Mouse (Mus musculus): ENCODE results near the gene Hoxc11. TPM values are rescaled to one million over a fixed set of nuclear protein-coding genes. Genes with fewer than 3 reads are reported as not detected.

Gene Hoxc11
- polyA plus RNA-seq, 1 experiment from 2014 or later = not detected

DNA sequence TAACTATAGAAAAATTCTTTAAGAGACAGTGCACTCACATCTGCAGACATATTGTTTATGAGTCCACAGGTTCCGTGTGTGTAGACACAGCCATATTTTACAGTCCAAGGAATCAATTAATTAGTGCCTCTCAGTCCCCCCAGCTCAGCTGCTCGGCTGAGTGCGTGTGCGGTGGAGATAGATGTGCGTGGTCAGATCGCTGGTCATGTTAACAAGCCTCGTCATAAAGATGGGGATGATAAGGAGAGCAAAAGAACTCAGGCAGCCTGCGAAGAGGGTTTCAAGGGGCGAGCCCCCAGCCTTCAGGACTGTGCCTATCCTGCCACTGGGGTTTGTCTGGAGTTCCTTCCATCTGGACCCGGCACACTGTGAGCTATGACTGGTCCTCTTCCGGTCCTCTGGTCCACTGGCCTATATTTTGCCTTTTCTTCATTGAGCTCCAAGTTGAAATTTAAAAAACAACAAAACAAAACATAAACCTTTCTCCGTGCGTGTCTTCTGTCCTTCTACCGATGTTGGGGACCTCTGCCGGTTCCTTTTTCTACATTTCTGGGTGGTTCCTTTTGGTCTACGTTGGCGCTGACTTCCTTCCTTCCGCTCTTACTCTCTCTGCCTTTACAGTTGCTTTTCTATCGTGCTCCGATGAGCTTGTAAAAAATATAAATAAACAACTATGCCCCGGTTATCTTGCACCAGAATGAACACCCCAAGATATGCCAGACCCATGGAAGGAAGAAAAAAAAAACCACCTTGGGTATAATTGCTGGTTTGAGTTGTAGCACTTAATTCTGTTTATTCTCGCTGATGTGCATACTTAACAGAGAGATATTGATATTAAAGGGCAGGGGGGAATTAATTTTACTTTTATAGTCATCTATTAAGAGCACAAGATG is 8.8 kb upstream of the Hoxc11 start:
- no peaks in the 10 kb centered on the region for H3K9me3 ChIP-seq (replicated peaks)
- peaks cover 10% of the 10 kb centered on the region for H3K4me1 ChIP-seq
- no peaks in the 10 kb centered on the region for H3K36me3 ChIP-seq
- WGBS = 10% methylated on average over 22 of the region's 22 CpGs
- no peak for DNase-seq (ENCODE audit: low spot score)
- no peak overlapping the region for H3K27ac ChIP-seq (replicated peaks)
- H3K27me3 ChIP-seq (ENCODE audit: low read depth, poor library complexity, severe bottlenecking) = peaks cover 100% of the 10 kb centered on the region
- no peak overlapping the region for H3K4me3 ChIP-seq

DNA sequence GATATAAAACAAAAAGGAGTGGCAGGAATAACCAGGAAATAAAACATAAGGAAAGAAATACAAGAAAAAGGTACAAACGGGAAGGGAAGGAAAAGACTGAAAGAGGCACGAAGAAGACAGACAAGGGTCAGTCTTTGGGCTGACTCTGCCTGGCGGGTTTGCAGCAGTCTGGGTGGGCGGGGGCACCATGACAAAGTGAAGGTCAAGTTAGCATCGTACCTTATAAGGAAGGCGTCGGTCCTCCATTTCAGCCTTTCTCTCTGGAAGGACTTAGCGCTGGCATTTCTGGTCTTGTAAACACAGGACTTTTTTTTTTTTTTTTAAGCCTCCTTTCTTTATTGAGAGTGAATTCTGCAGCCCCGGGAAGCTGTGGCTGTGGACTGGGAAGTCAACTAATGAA is 7.0 kb upstream of the Hoxc11 start:
- Histone ChIP-seq H3K27me3 (ENCODE audit: low read depth, poor library complexity, severe bottlenecking) (peaks cover 100% of the 10 kb centered on the region), H3K9me3 (replicated peaks) (no peaks in the 10 kb centered on the region), H3K4me1 (peaks cover 10% of the 10 kb centered on the region), H3K27ac (replicated peaks) (no peak overlapping the region), H3K4me3 (no peak overlapping the region), H3K36me3 (no peaks in the 10 kb centered on the region)
- 1% methylated on average over 9 of the region's 9 CpGs for WGBS
- DNase-seq (ENCODE audit: low spot score) = no peak

DNA sequence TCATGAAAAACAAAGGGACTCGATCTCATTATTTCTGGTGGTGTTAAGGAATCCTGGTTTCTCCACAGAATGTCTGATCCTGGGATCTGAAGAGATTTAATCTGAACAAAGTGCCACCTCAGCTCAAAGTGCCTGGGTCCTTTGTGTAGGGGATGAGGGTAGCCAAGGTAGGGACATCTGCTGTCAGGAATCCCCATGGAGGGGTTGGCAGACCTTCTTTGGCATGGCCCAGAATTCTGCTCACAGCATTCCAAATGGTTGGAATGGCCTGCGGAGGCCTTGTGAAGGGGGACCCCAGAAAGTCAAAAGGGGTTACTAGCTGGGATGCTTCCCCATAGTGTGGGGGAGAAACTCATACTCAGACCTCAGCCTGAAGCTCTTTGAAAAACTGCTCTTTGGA is 5.4 kb upstream of the Hoxc11 start:
- H3K36me3 ChIP-seq = no peaks in the 10 kb centered on the region
- no peak overlapping the region for H3K4me3 ChIP-seq
- H3K27me3 ChIP-seq (ENCODE audit: low read depth, poor library complexity, severe bottlenecking) = peaks cover 100% of the 10 kb centered on the region
- no peak for DNase-seq (ENCODE audit: low spot score)
- no peak overlapping the region for H3K27ac ChIP-seq (replicated peaks)
- H3K4me1 ChIP-seq = no peaks in the 10 kb centered on the region
- no peaks in the 10 kb centered on the region for H3K9me3 ChIP-seq (replicated peaks)
- 9% methylated on average over 2 of the region's 2 CpGs for WGBS

DNA sequence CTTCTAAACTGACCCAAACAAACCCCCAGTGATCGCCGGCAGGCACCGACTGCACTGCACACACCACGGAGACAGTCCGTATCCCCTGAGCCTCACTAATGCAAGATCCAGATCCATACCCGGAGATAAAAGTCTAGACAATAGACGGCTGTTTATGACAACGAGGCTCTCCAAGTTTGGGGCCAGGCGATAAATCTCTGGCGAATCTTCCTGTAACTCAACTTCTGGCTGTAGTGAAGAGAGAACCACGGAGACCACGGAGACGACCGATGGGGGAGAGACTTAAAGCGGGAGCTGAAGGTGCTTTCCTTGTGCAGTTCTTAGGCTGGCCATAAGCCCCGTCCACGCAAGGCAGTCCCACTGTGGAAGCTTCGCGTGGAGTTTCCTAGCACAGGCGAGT is 4.5 kb upstream of the Hoxc11 start:
- Histone ChIP-seq H3K27ac (replicated peaks) (no peak overlapping the region), H3K27me3 (ENCODE audit: low read depth, poor library complexity, severe bottlenecking) (peaks cover 100% of the 10 kb centered on the region), H3K4me3 (no peak overlapping the region), H3K9me3 (replicated peaks) (no peaks in the 10 kb centered on the region), H3K36me3 (no peaks in the 10 kb centered on the region), H3K4me1 (no peaks in the 10 kb centered on the region)
- WGBS = 2% methylated on average over 20 of the region's 20 CpGs
- DNase-seq (ENCODE audit: low spot score) = no peak

DNA sequence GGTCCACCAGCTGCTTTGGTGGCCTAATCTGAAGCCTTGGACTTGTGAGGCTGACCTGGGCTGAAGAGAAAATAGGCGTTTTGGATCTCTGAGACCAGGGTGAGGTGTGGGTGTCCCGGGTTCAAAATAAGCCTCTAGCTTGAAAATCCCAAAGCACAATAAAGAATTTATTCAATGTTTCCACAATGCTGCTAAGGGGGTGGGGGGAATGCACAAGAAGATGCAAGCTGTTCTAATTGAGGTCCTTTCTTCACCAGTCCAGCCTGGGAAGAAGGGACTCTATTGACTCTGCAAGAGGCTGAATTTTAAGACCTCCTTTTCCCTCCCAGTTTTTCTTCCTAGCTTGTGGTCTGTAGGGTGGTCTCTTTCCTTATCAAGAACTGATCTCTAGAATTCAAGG is 3.4 kb upstream of the Hoxc11 start:
- Histone ChIP-seq H3K4me1 (0 out of 2 replicates have a peak, but pooled peaks cover under 1% of the 10 kb centered on the region), H3K27me3 (ENCODE audit: low read depth, poor library complexity, severe bottlenecking) (peaks cover 100% of the 10 kb centered on the region), H3K36me3 (no peaks in the 10 kb centered on the region), H3K27ac (replicated peaks) (no peak overlapping the region), H3K4me3 (no peak overlapping the region), H3K9me3 (replicated peaks) (no peaks in the 10 kb centered on the region)
- 11% methylated on average over 2 of the region's 2 CpGs for WGBS
- DNase-seq (ENCODE audit: low spot score) = no peak

DNA sequence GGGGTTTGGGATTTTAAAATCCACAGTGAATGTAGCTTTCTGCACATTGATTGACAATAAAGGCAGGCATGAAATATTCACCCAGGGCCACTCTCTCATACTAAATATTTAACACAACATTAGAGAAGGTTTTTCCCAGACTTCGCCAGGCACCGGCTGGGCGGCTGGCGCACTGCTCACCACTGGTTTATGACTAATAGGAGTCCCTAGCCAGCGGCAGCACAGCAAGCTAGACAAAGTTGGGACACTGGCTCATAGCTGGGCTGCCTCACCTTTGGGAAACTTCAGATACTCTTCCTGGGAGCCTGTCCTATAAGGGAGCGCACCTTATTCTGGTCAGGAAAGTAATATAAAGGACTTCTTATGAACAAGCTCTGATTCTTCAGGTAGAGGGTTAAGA is 666 bp upstream of the Hoxc11 start:
- Histone ChIP-seq H3K4me3 (no peak overlapping the region), H3K9me3 (replicated peaks) (no peaks in the 10 kb centered on the region), H3K4me1 (peaks cover 3% of the 10 kb centered on the region; the same call in 1 of the 2 replicates), H3K36me3 (no peaks in the 10 kb centered on the region), H3K27ac (replicated peaks) (no peak overlapping the region), H3K27me3 (ENCODE audit: low read depth, poor library complexity, severe bottlenecking) (peaks cover 100% of the 10 kb centered on the region)
- no peak for DNase-seq (ENCODE audit: low spot score)
- WGBS = 5% methylated on average over 6 of the region's 6 CpGs

DNA sequence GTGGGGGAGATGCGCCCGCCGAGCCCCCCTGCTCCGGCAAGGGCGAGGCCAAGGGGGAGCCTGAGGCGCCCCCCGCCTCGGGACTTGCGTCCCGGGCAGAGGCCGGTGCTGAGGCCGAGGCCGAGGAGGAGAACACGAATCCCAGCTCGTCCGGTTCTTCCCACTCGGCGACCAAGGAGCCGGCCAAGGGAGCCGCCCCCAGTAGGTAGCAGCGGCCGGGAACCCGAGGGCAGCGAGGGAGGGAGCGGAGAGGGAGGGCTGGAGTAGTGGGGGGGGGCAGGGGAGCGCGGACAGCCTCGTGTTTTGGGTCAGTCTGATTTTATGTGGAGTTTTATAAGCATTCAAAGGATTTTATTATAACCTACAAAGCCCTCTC is 768 bp downstream of the Hoxc11 start:
- no peaks in the 10 kb centered on the region for H3K9me3 ChIP-seq (replicated peaks)
- H3K4me1 ChIP-seq = peaks cover 3% of the 10 kb centered on the region; the same call in 1 of the 2 replicates
- H3K36me3 ChIP-seq = no peaks in the 10 kb centered on the region
- DNase-seq (ENCODE audit: low spot score) = no peak
- 0% methylated on average over 28 of the region's 28 CpGs for WGBS
- H3K27me3 ChIP-seq (ENCODE audit: low read depth, poor library complexity, severe bottlenecking) = peaks cover 100% of the 10 kb centered on the region
- H3K4me3 ChIP-seq = no peak overlapping the region
- H3K27ac ChIP-seq (replicated peaks) = no peak overlapping the region

DNA sequence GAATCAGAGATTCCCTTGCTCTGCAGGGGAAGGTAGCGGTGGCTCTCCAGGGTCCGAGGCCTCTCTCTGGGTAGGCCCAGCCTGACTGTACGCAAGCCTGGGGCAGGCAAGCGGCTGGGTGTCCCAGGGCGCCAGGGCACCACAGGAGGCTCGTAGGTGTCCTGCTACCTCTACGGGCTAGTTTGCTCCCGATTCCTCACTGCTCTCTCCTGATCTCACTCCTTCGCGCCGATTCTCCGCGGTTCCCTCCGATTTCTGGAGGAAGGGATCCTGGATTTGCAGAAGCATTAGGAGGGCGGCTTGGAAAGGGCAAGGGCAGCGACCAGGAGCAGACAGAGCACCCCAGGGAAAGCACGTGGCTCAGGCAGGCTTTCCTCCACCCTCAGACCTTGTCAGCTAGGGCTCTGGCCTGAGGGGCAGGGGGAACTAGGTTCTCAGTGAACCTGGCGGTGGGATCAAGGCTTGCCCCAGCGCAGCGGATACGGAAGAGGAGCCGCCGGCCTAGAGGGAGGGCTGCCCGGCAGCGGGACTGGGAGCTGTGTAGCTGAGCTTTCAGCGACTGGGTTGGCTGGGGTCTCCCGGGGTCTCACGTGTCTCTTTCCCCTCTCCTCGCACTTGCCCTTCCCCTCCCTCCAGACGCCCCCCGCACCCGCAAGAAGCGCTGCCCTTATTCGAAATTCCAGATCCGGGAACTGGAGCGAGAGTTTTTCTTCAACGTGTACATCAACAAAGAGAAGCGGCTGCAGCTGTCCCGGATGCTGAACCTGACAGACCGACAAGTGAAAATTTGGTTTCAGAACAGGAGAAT is 1.8 kb downstream of the Hoxc11 start:
- H3K9me3 ChIP-seq (replicated peaks) = no peaks in the 10 kb centered on the region
- WGBS = under 1% methylated on average over 40 of the region's 40 CpGs
- peak; percentile 74 for DNase-seq (ENCODE audit: low spot score)

DNA sequence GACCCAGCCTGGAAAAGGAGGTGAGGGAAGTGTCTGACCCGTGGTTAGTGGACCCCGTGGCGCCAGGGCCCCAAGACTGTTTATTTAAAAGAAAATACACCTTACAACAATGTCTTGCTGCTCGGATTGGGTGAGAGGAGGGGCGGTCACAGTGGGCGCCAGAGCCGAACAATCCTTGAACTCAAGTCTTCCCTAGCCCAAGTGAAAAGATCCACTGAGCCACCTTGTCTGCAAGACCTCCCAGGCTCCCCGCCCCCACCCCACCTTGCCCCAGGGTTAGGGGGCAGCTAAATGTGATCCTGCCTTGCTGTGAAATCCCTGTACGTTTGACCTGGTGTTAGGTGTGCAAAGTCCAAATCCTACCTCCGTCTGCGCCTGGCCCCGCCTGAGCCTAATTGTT is 2.7 kb downstream of the Hoxc11 start:
- H3K27ac ChIP-seq (replicated peaks) = no peak overlapping the region
- no peak overlapping the region for H3K4me3 ChIP-seq
- H3K36me3 ChIP-seq = no peaks in the 10 kb centered on the region
- H3K9me3 ChIP-seq (replicated peaks) = no peaks in the 10 kb centered on the region
- peaks cover 100% of the 10 kb centered on the region for H3K27me3 ChIP-seq (ENCODE audit: low read depth, poor library complexity, severe bottlenecking)
- no peak for DNase-seq (ENCODE audit: low spot score)
- 1% methylated on average over 12 of the region's 12 CpGs for WGBS
- peaks cover 3% of the 10 kb centered on the region; the same call in 1 of the 2 replicates for H3K4me1 ChIP-seq

More for the DNA sequence above, 1.8 kb downstream of the Hoxc11 start:
- Histone ChIP-seq H3K4me1 (peaks cover 3% of the 10 kb centered on the region; the same call in 1 of the 2 replicates), H3K27ac (replicated peaks) (no peak overlapping the region), H3K36me3 (no peaks in the 10 kb centered on the region), H3K27me3 (ENCODE audit: low read depth, poor library complexity, severe bottlenecking) (peaks cover 100% of the 10 kb centered on the region), H3K4me3 (no peak overlapping the region)

DNA sequence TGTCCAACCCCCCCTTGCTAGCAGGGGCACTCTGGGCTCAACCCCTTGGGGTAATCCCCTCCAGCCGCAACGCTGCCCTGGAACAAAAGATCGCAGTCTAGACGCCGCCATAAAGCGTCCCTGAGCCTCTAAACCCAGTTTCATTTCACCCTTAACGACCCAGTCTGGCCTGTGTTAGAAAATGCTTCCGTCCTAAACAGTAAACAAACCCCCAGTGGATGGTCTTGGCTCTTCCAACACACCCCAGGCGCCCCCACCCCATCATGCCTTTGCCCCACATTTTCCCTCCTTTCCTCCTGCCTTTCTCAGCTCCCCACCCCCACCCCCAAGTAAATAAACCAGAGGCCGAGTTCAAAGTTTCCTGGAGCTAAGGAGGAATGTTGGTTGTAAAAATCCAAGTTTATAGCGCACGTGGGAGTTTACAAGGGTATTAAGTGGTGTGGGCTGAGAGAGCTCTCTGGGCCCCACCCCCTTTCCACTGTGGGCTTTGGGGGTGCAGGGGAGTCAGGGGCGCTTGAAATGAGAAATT is 5.5 kb downstream of the Hoxc11 start:
- Histone ChIP-seq H3K27ac (replicated peaks) (no peak overlapping the region), H3K36me3 (no peaks in the 10 kb centered on the region), H3K9me3 (replicated peaks) (no peaks in the 10 kb centered on the region), H3K27me3 (ENCODE audit: low read depth, poor library complexity, severe bottlenecking) (peaks cover 100% of the 10 kb centered on the region), H3K4me3 (no peak overlapping the region), H3K4me1 (peaks cover 3% of the 10 kb centered on the region; the same call in 1 of the 2 replicates)
- WGBS = under 1% methylated on average over 13 of the region's 13 CpGs
- DNase-seq (ENCODE audit: low spot score) = no peak

DNA sequence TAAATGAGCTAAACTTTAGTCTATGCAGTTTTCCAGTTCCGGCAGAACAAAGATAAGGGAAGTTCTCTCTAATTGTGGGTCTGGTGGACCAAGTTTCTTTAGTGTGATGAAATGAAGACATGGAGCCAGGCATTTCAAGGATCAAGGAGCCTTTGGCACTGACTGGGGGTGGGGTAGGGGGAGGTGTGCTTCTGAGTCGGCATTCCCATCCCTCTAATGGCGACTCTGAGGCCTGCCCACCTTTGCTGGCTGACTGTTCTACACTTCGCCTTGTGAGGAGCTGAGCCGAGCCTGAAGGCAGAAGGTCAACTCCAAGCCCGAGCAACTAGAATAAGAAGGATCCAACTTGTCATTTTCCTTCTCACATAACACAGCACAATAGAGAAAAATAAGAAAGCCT is 7.5 kb downstream of the Hoxc11 start:
- Histone ChIP-seq H3K4me1 (peaks cover 5% of the 10 kb centered on the region; the same call in 1 of the 2 replicates), H3K36me3 (no peaks in the 10 kb centered on the region), H3K27ac (replicated peaks) (no peak overlapping the region), H3K4me3 (no peak overlapping the region), H3K9me3 (replicated peaks) (no peaks in the 10 kb centered on the region), H3K27me3 (ENCODE audit: low read depth, poor library complexity, severe bottlenecking) (peaks cover 100% of the 10 kb centered on the region)
- DNase-seq (ENCODE audit: low spot score) = no peak
- 6% methylated on average over 6 of the region's 6 CpGs for WGBS

DNA sequence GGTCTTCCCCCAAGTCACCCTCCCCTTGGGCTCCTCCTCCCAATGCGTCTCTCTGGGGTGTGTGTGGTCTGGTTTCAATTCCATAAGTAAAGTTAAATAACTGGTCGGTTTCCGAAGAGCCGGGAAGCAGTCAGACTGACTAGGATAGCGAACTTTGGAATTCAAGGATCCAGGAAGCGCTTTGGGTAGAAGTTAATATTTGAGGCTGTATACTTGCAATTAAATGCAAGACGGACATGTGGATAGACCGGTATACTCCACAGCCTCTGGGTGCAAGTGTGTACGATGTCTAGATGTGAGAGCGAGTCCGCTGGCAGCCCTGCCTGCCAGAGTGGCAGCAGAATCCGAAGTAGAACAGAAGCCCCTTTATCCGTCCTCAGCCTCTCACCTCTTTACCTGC is 8.3 kb downstream of the Hoxc11 start:
- H3K9me3 ChIP-seq (replicated peaks) = no peaks in the 10 kb centered on the region
- no peak for DNase-seq (ENCODE audit: low spot score)
- H3K4me1 ChIP-seq = peaks cover 7% of the 10 kb centered on the region; the same call in 1 of the 2 replicates
- no peak overlapping the region for H3K27ac ChIP-seq (replicated peaks)
- H3K4me3 ChIP-seq = no peak overlapping the region
- WGBS = 3% methylated on average over 13 of the region's 13 CpGs
- H3K27me3 ChIP-seq (ENCODE audit: low read depth, poor library complexity, severe bottlenecking) = peaks cover 100% of the 10 kb centered on the region
- H3K36me3 ChIP-seq = no peaks in the 10 kb centered on the region

All from midbrain, embryonic 10.5 days (tissue).